Mouse (Mus musculus) bone marrow, adult 2 months (tissue): Measurements from ENCODE around the gene Jph3. TPM values are rescaled to one million over a fixed set of nuclear protein-coding genes. Genes with fewer than 3 reads are reported as not detected.

Experiments
- H3K27ac ChIP-seq: fragments of 200-500 bp; 2 replicates; pipeline ENCODE4 v1.5.1; 2012; ENCODE audit warnings: low read depth, mild to moderate bottlenecking, control low read depth, inconsistent platforms, low read length; ENCODE audit not compliant: control insufficient read depth, poor library complexity, insufficient read depth
- H3K4me1 ChIP-seq: fragments of 200-500 bp; 2 replicates; pipeline ENCODE4 v1.6.1; 2011; ENCODE audit warnings: low read length; ENCODE audit not compliant: control insufficient read depth, insufficient read depth
- H3K4me3 ChIP-seq: fragments of 200-500 bp; replicated peaks from 2 replicates; pipeline ENCODE3; 2011; ENCODE audit warnings: mild to moderate bottlenecking, low read depth, low read length, control low read depth; ENCODE audit not compliant: control insufficient read depth
- CTCF ChIP-seq: fragments of 200-500 bp; IDR thresholded peaks from 2 replicates; pipeline ENCODE4 v1.5.1; 2011; ENCODE audit warnings: low read length, control low read depth; ENCODE audit not compliant: control insufficient read depth, insufficient read depth
- POLR2A ChIP-seq: fragments of 200-500 bp; IDR thresholded peaks from 2 replicates; pipeline ENCODE4 v1.6.1; 2011; ENCODE audit warnings: low read depth, mild to moderate bottlenecking, control low read depth, low read length, borderline replicate concordance; ENCODE audit not compliant: control insufficient read depth
- WGBS: fragments of 180-500 bp; shearing (Covaris S2); methylation state at CpG from one replicate; pipeline ENCODE4 v1.1.7; 2018; 5-methylcytosine and 5-hydroxymethylcytosine counted together
- polyA plus RNA-seq: library from polyadenylated mRNA; stranded (reverse); fragments of >200 nt; gene quantifications from 2 replicates; pipeline ENCODE4 v1.2.4, GENCODE M21; 2011; ENCODE audit warnings: low replicate concordance; ENCODE audit not compliant: missing spikeins, insufficient read depth, insufficient read length

The Jph3 gene
- polyA plus RNA-seq, 1 experiment: 1.0 TPM

- no peaks in the 10 kb centered on the region; the same call in 1 of the 2 replicates for H3K4me1 ChIP-seq
- TF ChIP-seq CTCF (no peak), POLR2A (no peak)
- 87% methylated on average over 5 of the region's 5 CpGs for WGBS
Observed at GRCm38 (mm10) chr8:121804829-121805228, 75.4 kb downstream of the Jph3 start.

DNA sequence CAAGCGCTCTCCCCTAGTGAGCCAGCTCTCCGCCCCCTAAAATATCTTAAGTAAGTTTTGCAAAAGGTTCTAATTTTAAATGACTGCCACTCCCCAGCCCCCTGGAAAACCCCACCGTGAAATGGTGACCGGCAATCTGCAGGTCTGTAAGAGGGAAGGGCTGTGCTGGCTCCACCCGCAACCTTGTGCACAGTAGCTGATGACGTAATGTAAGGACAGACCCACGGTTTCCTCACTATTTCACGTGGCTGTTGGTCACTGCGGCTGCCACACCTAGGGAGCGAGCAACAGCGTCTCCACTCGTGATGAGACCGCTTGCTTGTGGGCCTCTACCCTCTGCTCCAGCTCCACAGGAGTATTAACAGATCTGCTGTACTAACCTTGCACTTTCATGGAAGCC, 76.7 kb downstream of the Jph3 start:
- no peaks in the 10 kb centered on the region; the same call in 1 of the 2 replicates for H3K4me1 ChIP-seq
- WGBS: 59% methylated on average over 13 of the region's 13 CpGs
- peak overlapping the region; percentile 54 for H3K27ac ChIP-seq
- TF ChIP-seq POLR2A: no peak; the same call in 1 of the 2 replicates
- peak overlapping the region; percentile 26 for H3K4me3 ChIP-seq

More at GRCm38 (mm10) chr8:121804829-121805228, 75.4 kb downstream of the Jph3 start:
- no peak overlapping the region for H3K4me3 ChIP-seq
- peak overlapping the region; percentile 60 for H3K27ac ChIP-seq

DNA sequence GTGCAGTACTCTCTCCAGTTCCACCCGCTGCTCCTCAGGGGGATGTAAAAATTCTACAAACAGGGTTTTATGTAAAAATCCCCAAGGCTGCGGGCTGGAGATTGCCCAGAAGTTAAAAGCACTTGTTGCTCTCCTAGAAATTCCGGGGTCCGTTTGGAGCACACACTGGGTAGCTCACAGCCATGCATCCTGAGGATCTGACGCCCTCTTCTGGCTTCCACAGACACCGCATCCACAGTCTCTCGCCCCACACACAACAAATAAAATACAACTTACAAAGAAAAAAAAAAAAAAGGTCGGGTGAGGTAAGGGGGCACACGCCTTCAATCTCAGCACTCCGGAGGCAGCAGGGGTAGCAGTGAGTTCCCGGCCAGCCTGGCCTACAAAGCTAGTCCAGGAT, 78.6 kb downstream of the Jph3 start:
- H3K4me1 ChIP-seq: no peaks in the 10 kb centered on the region; the same call in 1 of the 2 replicates
- H3K27ac ChIP-seq: no peak overlapping the region
- TF ChIP-seq CTCF: peak; percentile 33; the same call in 1 of the 2 replicates
- no peak for TF ChIP-seq POLR2A
- WGBS: 84% methylated on average over 11 of the region's 11 CpGs
- H3K4me3 ChIP-seq: no peak overlapping the region

GRCm38 (mm10) chr8:121809524-121810155, 80.2 kb downstream of the Jph3 start:
- no peaks in the 10 kb centered on the region; the same call in 1 of the 2 replicates for H3K4me1 ChIP-seq
- H3K4me3 ChIP-seq: no peak overlapping the region
- WGBS: 88% methylated on average over 11 of the region's 11 CpGs
- H3K27ac ChIP-seq: no peak overlapping the region
- no peak for TF ChIP-seq CTCF
- no peak for TF ChIP-seq POLR2A

GRCm38 (mm10) chr8:121811502-121811901, 82.1 kb downstream of the Jph3 start:
- Histone ChIP-seq H3K27ac (no peak overlapping the region), H3K4me3 (no peak overlapping the region), H3K4me1 (no peaks in the 10 kb centered on the region)
- 86% methylated on average over 3 of the region's 3 CpGs for WGBS
- no peak for TF ChIP-seq POLR2A
- TF ChIP-seq CTCF: no peak

GRCm38 (mm10) chr8:121811931-121812570, 82.6 kb downstream of the Jph3 start:
- TF ChIP-seq CTCF (no peak), POLR2A (no peak)
- no peaks in the 10 kb centered on the region for H3K4me1 ChIP-seq
- WGBS: 87% methylated on average over 12 of the region's 12 CpGs
- no peak overlapping the region for H3K4me3 ChIP-seq
- H3K27ac ChIP-seq: no peak overlapping the region

DNA sequence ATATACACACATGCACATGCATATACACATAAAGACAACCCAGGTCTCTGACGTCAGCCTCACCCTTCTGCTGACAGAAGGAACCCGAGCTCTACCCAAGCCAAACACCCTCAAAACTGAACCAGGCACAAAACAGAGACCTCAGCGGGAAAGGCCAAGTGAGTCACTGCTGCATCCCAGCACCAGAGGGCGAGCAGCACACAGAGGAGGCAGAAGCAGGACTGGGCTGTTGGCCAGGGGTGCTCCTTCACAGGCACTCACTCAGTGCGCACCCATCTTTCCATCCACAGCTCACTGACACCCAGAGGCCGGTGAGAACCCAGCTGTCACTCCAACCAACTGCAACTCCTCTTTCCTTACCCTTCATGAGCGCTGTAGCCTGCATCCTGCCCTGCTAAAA, 88.8 kb downstream of the Jph3 start:
- no peak overlapping the region for H3K27ac ChIP-seq
- WGBS: 90% methylated on average over 7 of the region's 7 CpGs
- no peak overlapping the region for H3K4me3 ChIP-seq
- TF ChIP-seq POLR2A (no peak), CTCF (no peak)
- no peaks in the 10 kb centered on the region for H3K4me1 ChIP-seq

DNA sequence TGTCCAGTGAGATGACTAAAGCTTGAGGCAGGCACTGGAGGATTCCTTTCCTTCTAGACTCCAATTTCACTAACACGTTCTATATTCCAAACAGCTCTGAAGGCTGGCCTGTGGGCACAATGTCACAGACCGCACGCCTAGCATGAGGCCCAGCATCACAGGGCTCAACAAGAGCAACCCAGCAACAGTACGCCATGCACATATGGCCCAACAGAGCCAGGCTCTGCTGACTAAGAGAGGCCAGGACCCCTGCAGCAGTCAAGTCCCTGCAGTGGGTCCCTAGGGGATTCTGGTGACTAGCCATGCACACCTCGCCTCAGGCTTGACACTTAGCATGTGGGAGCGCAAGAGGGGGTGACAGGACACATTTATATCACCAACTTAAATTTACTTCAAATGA, 91.4 kb downstream of the Jph3 start:
- Histone ChIP-seq H3K4me1 (no peaks in the 10 kb centered on the region), H3K4me3 (no peak overlapping the region), H3K27ac (no peak overlapping the region)
- whole genome bisulfite sequencing: 89% methylated on average over 6 of the region's 6 CpGs
- no peak for TF ChIP-seq CTCF
- no peak for TF ChIP-seq POLR2A
